Mouse (Mus musculus) small intestine, adult 2 months (tissue): ENCODE data around the gene Axin1.

Experiments
- CTCF ChIP-seq: fragments of 200-500 bp; IDR thresholded peaks from 2 replicates; pipeline ENCODE4 v1.5.1; 2012; ENCODE audit warnings: low read depth, mild to moderate bottlenecking, control low read depth, inconsistent platforms, low read length, moderate library complexity, mixed read lengths; ENCODE audit not compliant: insufficient replicate concordance, insufficient read length; ENCODE audit errors: extremely low read depth
- POLR2A ChIP-seq: fragments of 200-500 bp; IDR thresholded peaks from 2 replicates; pipeline ENCODE4 v1.6.1; 2012; ENCODE audit warnings: low read depth, mild to moderate bottlenecking, control low read depth, inconsistent platforms, low read length, moderate library complexity

DNA sequence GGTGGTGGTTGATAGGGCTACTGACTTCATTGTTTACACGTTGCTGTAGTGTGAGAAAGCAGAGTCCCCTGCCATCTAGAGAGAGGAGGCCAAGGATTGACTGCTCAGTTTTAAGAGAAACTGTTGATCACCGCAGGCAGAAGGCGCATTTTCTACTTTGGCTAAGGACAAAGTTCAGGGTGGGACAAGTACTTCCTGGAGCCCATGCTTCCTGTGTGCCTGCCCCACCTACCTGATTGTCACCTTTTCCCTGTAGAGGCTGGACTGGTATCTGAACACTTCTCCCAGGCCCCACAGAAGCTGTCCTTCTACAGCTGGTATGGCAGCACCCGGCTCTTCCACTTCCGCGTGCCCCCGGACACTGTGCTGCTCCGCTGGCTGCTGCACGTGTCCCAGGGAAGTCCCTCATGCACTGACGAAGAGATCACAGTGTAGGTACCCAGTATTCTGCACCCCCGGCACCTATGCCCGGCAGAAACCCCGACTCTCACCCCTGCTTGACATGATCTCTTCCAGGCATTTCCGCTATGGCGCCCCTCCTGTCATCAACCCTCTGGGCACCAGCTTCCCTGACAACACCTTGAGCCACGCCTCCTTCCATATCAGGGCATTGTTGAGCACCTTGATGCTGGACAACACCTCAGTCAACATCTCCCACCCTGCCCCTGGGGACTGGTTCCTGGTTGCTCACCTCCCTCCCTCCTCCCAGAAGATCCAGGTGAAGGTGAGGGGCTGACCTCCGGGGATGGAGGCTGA, 21.8 kb upstream of the Axin1 start:
- TF ChIP-seq CTCF (no peak), POLR2A (no peak)
